In genomic region chr8:79641119-79641518, GRCm38 (mm10) we compare ENCODE assay signal across 8 mouse cellular contexts. TPM values are rescaled to one million over a fixed set of nuclear protein-coding genes. Genes with fewer than 3 reads are reported as not detected.
DNase-seq lines count a peak whose midpoint lies in the region; ATAC-seq and TF ChIP-seq lines count a peak whose summit lies in the region.

No protein-coding gene starts in this region.

- no peaks in the 10 kb centered on the region for H3K9me3 ChIP-seq in kidney, embryonic 14.5 days (ENCODE audit: control insufficient read depth, low read length)
- H3K9me3 ChIP-seq in hindbrain, embryonic 15.5 days, result no peaks in the 10 kb centered on the region
- H3K9me3 ChIP-seq in midbrain, embryonic 14.5 days (ENCODE audit: control insufficient read depth, low read length), result no peaks in the 10 kb centered on the region

- peak overlapping the region; percentile 90; the same call in 1 of the 2 replicates for H3K9ac ChIP-seq in kidney, embryonic 14.5 days (ENCODE audit: low read depth, low read length)
- H3K9ac ChIP-seq in hindbrain, embryonic 15.5 days, result 0 out of 2 replicates have a peak overlapping the region, but pooled peaks have one; percentile 10
- H3K9ac ChIP-seq in midbrain, embryonic 14.5 days (replicated peaks; ENCODE audit: low read length), result peak overlapping the region; percentile 31

- ATAC-seq in kidney, embryonic 14.5 days (ENCODE audit: low FRiP score, low TSS enrichment), result no peak
- no peak for ATAC-seq in hindbrain, embryonic 15.5 days (ENCODE audit: low FRiP score, low read depth)
- ATAC-seq in midbrain, embryonic 14.5 days (ENCODE audit: low FRiP score, low TSS enrichment), result no peak

- no peaks in the 10 kb centered on the region for H3K27me3 ChIP-seq in kidney, embryonic 14.5 days (ENCODE audit: control insufficient read depth, insufficient read depth, low read length)
- H3K27me3 ChIP-seq in kidney, adult 2 months (replicated peaks; ENCODE audit: control insufficient read depth, insufficient read depth, low read length), result no peaks in the 10 kb centered on the region
- H3K27me3 ChIP-seq in hindbrain, embryonic 15.5 days, result no peaks in the 10 kb centered on the region
- H3K27me3 ChIP-seq in midbrain, embryonic 14.5 days (ENCODE audit: control insufficient read depth, insufficient read depth, low read length), result no peaks in the 10 kb centered on the region

- H3K27ac ChIP-seq in kidney, embryonic 14.5 days (ENCODE audit: low read depth, low read length), result no peak overlapping the region
- no peak overlapping the region for H3K27ac ChIP-seq in kidney, adult 2 months (ENCODE audit: insufficient read depth, low read depth, low read length)
- no peak overlapping the region for H3K27ac ChIP-seq in bone marrow macrophage, adult 2 months (ENCODE audit: insufficient read depth, low read depth, low read length)
- H3K27ac ChIP-seq in hindbrain, embryonic 15.5 days (replicated peaks), result no peak overlapping the region
- no peak overlapping the region for H3K27ac ChIP-seq in midbrain, embryonic 14.5 days (replicated peaks; ENCODE audit: low read depth, low read length)

- H3K4me2 ChIP-seq in kidney, embryonic 14.5 days (replicated peaks; ENCODE audit: low read depth, low read length), result peak overlapping the region; percentile 51
- H3K4me2 ChIP-seq in hindbrain, embryonic 15.5 days, result peak overlapping the region; percentile 71
- peak overlapping the region; percentile 81 for H3K4me2 ChIP-seq in midbrain, embryonic 14.5 days (ENCODE audit: low read length)

- DNase-seq in kidney, adult 2 months, result no peak
- DNase-seq in midbrain, embryonic 14.5 days, result no peak
- DNase-seq in left cerebral cortex, adult 9 months (ENCODE audit: low spot score in 2 of 2), result no peak
- DNase-seq in spleen, adult 12 weeks (ENCODE audit: low spot score), result no peak
- no peak for DNase-seq in testis, postnatal 10 days (ENCODE audit: low spot score)

- H3K4me3 ChIP-seq in kidney, embryonic 14.5 days (ENCODE audit: low read length), result peak overlapping the region; percentile 95
- H3K4me3 ChIP-seq in kidney, adult 2 months (ENCODE audit: insufficient read depth, low read depth, low read length), result no peak overlapping the region
- peak overlapping the region; percentile 46 for H3K4me3 ChIP-seq in bone marrow macrophage, adult 2 months (ENCODE audit: insufficient read depth, low read length)
- peak overlapping the region; percentile 94 for H3K4me3 ChIP-seq in hindbrain, embryonic 15.5 days
- peak overlapping the region; percentile 90 for H3K4me3 ChIP-seq in midbrain, embryonic 14.5 days (replicated peaks; ENCODE audit: low read depth, low read length)

- peaks cover 22% of the 10 kb centered on the region for H3K36me3 ChIP-seq in kidney, embryonic 14.5 days (ENCODE audit: control insufficient read depth, insufficient read depth, low read length)
- H3K36me3 ChIP-seq in kidney, adult 2 months (ENCODE audit: control insufficient read depth, insufficient read depth, low read length), result peaks cover 3% of the 10 kb centered on the region
- peaks cover 8% of the 10 kb centered on the region for H3K36me3 ChIP-seq in hindbrain, embryonic 15.5 days
- peaks cover 21% of the 10 kb centered on the region for H3K36me3 ChIP-seq in midbrain, embryonic 14.5 days (ENCODE audit: control insufficient read depth, insufficient read depth, low read length)

- 6% methylated on average over 1 of the region's 1 CpGs for WGBS in kidney, embryonic 14.5 days
- WGBS in kidney, adult 2 months, result 30% methylated on average over 1 of the region's 1 CpGs
- 34% methylated on average over 1 of the region's 1 CpGs for WGBS in hindbrain, embryonic 15.5 days
- WGBS in midbrain, embryonic 14.5 days, result 31% methylated on average over 1 of the region's 1 CpGs

- no peak for TF ChIP-seq POLR2A in kidney, adult 2 months (IDR thresholded peaks at IDR 0.05; ENCODE audit: low read depth, low read length)
- no peak for TF ChIP-seq POLR2A in bone marrow macrophage, adult 2 months (IDR thresholded peaks at IDR 0.05; ENCODE audit: borderline replicate concordance, low read depth, low read length)

- no peak for TF ChIP-seq CTCF in kidney, adult 2 months (conservative IDR thresholded peaks at IDR 0.05; ENCODE audit: insufficient read depth, insufficient read length, low read depth, low read length)
- no peak for TF ChIP-seq CTCF in bone marrow macrophage, adult 2 months (IDR thresholded peaks at IDR 0.05; ENCODE audit: low read depth, low read length)

- peaks cover 22% of the 10 kb centered on the region for H3K4me1 ChIP-seq in kidney, embryonic 14.5 days (ENCODE audit: control insufficient read depth, insufficient read depth, low read length)
- H3K4me1 ChIP-seq in kidney, adult 2 months (ENCODE audit: control insufficient read depth, insufficient read depth, low read length), result peaks cover 13% of the 10 kb centered on the region
- H3K4me1 ChIP-seq in bone marrow macrophage, adult 2 months (ENCODE audit: control insufficient read depth, insufficient read depth, low read length), result peaks cover 26% of the 10 kb centered on the region
- H3K4me1 ChIP-seq in hindbrain, embryonic 15.5 days (replicated peaks), result peaks cover 32% of the 10 kb centered on the region
- H3K4me1 ChIP-seq in midbrain, embryonic 14.5 days (ENCODE audit: control insufficient read depth, insufficient read depth, low read length), result peaks cover 30% of the 10 kb centered on the region

RNA-seq across cellular contexts. Expression of gene Otud4, which starts 1.7 kb away (rescaled TPM):
- 17.6 and 30.9 TPM in 2 replicates for polyA plus RNA-seq in kidney, embryonic 14.5 days (2014; fragmentation: Nextera tagmentation; extraction: Ambion mirVana)
- 14.0 and 19.1 TPM in 2 replicates for polyA plus RNA-seq in kidney, adult 2 months (2012; rRNA removed)
- 26.8 and 30.7 TPM in 2 replicates for polyA plus RNA-seq in bone marrow macrophage, adult 2 months (2012; ENCODE audit: insufficient read depth, insufficient read length, missing spikeins)
- polyA plus RNA-seq in hindbrain, embryonic 15.5 days (2015; fragmentation: Nextera tagmentation; extraction: Ambion mirVana), result 9.7 and 11.4 TPM in 2 replicates
- 15.4 and 18.2 TPM in 2 replicates for polyA plus RNA-seq in midbrain, embryonic 14.5 days (2014; fragmentation: Nextera tagmentation; extraction: Ambion mirVana)

Comparison
In these comparisons a context has a peak if more than half of its experiments do, and no peak if none do; other contexts are left out.
1. H3K9ac ChIP-seq: peak in every context shown above with its lines; median percentile 90 in kidney, embryonic 14.5 days; 31 in midbrain, embryonic 14.5 days; 10 in hindbrain, embryonic 15.5 days.